Mouse (Mus musculus): ENCODE measurements around the gene Tmcc2.
A peak's percentile ranks its signal among the peaks of the same experiment; 100 is the strongest.

Gene Tmcc2

DNA sequence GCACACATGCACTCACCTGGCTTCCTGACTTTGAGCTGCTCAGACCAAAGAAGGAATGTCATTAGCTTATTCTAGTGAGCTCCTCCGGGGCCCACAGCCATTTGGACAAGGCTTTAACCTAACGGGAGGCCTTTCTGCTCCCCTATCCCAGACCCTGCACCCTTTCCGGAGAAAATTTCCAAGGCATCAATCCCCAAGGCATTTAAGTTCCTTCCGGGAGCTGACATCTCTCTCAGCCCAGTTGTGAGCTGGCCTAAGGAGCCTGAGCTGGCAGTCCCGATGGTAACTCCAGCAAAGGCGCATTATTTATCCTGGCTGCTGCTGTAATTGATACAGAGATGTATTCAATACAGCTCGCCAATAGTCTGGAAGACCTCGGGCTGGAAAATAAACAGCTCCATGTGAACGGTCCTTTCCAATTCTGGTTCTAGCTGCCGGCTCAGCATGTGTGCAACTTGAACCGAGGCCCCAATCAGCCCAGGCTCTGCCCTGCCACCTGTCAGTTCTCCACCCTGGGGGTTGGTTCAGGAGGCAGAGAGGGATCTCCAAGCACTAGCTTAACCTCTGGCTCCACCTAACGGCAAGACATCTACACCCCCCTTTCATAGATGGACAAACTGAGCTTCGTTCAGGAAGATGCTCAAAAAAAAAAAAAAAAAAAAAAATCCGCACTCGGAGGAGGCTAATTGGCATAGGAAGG, 1.0 kb downstream of the Tmcc2 start:
- peak; percentile 54 for DNase-seq (ENCODE audit: inconsistent ontology term)

DNA sequence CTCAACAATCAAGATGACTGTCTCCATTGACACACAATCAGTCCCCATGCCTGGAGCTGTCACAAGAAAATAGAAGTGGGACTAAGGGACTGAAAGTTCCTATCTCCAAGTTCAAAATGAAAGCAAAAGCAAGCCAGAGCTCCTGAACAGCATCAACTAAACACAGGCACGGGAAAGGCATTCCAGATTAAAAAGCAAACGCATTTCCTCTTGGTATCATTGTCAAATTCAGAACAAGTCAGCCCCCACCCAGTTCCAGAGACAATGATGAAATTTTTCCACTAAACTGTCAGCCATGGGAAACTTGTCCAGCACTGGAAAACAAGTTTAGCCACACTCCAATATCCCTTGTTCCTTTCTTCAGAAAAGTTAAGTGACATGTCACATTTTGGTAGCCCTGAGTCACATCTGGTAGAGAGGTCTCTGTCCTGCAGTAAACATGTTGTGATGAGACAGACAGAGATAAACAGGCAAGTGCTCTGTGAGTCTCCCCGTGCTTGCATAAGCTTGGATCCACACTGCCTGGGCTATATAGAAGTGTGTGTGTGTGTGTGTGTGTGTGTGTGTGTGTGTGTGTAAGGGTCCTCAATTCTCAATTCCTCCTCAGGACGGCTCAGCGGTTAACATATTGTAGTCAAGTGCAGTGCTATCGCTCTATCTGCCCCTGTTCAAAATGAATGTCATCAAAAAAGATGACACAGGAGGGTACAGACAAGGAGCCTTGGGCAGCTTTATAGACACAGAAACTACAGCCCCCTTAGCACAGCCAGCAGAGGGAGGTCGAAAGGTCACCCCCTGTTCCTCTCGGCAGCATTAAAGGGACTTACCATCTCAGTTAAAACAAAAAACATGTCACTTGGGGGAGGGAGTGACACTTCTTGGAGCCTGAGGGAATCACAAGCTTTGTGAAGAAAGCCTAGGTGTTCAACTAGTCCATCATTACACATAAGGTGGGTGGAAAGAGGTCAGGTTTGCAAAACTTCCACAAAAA, 2.0 kb downstream of the Tmcc2 start:
- DNase-seq (ENCODE audit: inconsistent ontology term) = no peak

DNA sequence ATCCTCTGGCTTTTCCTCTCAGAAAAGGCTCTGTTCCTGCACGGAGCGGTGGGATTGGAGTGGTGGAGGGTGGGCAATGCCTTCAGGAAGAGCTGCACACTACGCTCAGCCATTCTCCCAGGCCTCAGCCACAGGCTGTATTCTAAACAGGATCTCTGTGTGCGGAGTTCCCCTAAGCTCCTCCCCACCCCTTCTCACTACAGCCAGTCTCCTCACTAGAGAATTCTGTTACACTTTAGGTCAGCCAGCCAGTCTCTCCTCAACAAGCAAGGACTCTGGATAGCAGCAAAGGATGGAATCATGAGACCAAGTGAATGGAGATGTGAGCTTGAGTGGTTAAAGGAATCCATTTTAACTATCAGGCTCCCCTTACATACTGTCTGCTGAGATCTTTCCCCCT, 3.1 kb downstream of the Tmcc2 start:
- DNase-seq (ENCODE audit: inconsistent ontology term) = peak; percentile 50

DNA sequence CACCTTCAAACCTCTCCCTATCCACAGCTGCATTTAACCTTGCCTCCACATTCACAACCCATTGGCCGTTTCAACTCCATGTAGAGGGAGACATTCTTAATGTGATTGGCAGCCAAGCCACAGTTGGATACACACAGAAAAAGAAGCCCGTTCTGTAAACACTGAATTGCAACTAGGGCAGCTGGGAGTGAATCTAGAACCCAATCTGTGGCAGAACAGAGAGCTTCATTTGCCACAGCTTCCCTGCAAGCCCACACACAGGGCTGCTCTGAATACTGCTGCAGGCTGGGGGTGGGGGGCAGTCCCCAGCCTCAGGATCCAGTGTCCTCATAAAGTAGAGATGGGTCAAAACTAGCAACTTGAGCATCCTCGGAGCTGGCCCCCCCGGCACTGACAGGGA, 4.8 kb downstream of the Tmcc2 start:
- no peak for DNase-seq (ENCODE audit: inconsistent ontology term)

DNA sequence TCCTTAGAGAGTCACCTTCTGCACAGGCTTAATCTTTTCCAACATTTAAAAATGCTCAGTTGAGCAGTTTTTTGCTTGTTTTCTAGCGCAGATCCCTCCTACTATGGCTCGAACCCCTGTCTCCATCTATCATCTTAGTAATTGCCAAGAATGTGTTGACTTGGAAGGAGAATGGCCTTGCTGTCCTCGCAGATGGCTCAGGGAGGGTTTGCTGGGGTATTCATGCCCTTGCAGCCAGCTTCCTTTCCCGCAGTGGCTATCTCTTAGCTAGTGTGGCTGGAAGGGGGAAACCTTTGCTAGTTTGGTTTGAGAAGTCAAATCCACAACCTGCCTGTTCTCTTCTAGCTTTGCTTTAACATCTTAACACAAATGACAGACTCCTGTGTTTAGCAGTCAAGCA, 5.4 kb downstream of the Tmcc2 start:
- no peak for DNase-seq (ENCODE audit: inconsistent ontology term)

DNA sequence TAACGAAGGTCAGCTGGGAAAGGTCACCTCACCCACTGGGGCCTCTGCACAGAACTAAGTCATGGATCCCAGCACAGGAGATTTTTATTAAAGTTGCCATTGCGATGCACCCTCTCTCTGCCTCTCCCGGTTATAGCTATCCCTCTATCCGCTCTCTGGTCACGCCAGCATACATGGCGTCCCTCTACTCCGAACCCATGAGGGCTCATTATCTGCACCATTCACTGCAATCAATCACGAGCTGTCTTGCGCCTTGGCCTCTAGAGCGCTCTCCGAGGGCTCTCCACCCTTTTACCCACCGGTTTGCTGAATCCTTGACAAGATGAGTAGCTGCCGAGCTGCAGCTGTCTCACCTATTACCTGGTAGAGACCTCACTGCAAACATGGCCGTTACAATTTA, 5.8 kb downstream of the Tmcc2 start:
- no peak for DNase-seq (ENCODE audit: inconsistent ontology term)

DNA sequence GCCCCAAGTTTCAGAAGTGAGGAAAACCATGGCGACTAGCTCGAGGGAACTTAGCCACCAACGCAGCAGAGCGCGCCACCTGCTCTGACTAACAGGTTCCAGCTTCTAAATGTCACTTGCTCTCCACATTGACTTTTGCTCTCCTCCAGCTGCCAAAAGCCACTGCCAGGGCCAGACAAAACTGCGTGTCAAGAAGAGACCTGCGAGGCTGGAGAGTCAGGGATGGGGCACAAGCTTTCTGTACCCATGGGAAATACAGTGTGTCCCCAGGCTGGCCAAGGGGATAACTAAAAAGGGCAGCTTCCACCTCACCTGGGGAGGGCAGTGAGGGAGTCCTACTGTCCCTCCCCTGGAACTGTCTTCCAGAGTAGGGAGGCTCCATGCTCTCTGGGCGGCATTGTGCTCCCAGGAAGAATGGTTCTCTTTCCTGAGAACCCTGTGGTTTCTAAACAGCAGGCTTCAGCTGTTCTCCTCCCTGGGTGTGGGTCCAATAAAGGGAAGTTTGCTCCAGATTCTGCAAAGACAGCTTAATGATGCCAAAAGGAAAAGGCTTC, 7.0 kb downstream of the Tmcc2 start:
- no peak for DNase-seq (ENCODE audit: inconsistent ontology term)

DNA sequence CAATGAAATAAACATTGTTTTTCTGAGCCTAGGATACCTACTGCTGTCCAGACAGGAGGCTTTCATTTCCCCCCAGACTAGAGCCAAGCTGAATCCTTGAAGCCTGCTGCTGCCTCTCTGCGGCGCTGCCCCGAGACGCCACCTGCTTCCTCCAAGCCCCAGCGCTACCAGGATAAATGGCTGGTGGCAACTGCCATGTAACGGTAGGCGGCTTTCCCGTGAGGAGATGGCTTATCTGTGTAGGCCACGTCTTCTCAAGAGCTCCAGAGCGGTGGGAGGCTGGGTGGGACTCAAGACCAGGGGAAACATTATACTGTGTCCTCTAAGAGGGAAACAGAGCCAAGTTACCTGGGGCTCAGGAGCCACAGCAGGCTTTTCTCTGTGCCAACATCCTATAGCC, 9.2 kb downstream of the Tmcc2 start:
- no peak for DNase-seq (ENCODE audit: inconsistent ontology term)

DNA sequence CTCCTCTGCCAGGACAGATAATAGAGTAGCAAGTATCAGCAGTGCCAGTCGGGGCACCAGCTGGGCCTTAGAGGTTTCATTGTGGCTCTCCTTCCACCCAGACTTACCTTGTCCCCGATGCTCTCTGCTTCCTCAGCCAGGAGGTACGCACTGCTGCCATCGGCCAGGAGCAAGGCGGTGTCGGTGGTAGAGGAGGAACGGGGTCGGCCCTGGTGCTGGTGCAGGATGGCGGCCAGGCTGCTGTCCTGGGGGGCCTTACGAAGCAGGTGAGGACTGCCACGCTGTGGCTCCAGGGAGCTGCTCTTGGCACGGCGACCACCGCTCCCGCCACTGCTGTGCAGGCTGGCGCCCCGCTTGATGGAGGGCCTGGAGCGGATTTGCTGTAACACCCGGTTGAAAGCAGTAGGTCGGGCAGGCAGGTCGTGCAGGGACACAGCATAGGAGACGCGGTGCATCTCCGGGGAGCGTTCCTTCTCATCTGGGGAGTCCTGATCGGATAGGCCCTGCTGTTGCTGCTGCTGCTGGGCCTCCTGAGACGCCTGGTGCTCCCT, 10.5 kb downstream of the Tmcc2 start:
- DNase-seq (ENCODE audit: inconsistent ontology term) = no peak

DNA sequence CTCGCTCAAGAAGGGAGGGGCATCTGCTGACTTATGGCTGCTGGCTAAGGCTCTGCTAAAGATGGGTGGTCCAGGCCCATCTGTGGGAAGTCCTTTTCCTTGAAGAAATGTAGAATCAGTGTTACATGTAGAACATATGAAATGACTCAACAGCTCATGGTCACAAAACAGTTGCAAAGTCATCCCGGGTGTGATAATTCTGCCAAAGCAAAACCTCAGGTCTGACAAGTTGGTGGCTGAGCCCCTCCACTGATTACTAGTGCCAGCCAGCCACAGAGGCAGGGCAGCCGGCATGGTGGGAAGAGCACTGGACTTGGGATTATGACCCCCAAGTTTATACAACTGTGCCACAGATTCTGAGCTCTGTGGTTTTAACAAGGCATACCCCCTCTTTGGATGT, 13.3 kb downstream of the Tmcc2 start:
- DNase-seq (ENCODE audit: inconsistent ontology term) = no peak

DNA sequence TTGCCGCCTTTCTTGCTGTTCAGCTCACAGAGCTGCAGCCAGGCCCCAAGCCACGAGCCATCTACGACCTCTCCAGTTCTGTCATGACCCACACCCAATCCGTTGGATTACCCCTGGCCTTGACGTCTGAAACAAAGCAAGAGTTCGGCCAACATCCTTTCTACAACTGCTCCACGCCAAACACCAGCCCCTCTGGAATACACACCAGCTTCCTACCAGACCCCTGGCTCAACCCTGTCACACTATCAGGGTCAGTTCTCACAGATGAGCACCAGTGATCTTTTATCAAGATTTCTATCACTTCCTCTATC, 14.1 kb downstream of the Tmcc2 start:
- no peak for DNase-seq (ENCODE audit: inconsistent ontology term)

DNA sequence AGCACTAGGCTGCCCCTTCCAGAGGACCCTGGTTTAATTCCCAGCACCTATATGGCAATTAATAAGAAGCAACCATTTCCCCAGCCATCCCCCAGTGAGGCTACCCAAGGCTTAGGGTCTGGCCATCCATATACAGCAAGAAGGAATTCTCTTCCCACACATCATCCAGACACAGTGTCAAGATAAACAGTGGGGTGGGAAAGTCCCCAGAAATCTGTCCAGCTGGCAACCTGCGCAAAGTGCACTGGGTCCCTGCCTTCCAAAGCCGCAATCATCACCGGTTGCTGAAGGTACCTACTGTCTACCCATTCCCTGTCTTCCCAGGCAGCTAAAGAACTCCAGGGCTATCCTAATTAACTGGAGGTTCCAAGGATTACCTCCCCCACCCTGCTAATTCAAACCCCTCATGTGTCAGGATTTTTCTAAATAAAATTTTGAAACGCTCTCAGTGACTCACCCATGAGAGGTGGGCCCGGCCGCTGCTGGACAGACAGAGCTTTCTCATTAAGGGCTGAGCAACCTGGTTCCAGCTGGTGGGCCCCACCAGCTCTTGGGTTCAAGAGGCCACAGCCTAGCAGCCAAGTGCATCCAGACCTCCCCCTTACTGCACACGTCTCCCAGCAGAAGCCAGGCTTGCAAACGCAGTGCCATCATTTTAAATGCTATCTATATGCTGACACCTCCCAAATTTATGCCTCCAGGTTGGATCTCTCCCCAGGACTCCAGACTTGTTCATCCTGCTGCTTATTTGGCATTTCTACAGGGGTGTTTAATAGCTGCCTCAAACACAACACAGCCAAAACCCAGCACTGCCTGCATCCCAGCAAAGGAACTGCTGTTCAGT, 14.6 kb downstream of the Tmcc2 start:
- peak; percentile 51 for DNase-seq (ENCODE audit: inconsistent ontology term)

DNA sequence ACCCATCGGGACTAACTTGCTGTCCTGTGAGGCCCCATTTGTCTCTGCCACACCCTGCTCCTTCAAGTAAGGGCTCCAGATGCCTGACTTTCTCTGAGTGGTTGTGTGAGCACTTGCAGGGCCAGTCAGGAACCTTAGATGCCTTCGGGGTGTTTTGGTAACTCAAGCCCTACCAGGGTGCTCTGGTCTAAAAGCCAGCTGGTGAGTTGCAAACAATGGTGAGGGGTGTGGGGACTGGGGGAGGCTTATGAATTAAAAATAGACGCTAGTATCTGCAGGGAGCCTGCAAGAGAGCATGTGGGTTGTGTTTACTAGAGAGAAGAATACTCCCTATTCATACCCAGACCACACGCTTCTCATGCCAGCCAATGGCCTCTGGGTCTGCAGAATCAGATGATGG, 15.8 kb downstream of the Tmcc2 start:
- DNase-seq (ENCODE audit: inconsistent ontology term) = peak; percentile 73

DNA sequence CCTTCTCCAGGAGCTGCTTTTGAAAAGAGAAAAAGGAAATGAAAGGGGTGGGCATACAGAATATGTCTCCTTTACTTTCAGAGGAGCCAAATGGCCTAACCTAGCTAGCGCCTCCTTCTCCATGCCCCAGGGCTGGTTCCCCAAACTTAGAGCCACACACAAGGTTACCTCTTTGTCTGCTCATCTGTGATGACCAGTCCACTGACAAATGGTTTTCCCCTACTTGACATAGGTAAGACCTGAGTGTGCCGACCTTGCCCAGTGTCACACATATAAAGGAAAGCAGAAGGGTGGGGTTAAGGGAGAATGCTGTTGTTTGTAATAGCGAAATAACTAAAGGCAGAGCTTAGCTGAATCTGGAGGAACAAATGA, 16.2 kb downstream of the Tmcc2 start:
- DNase-seq (ENCODE audit: inconsistent ontology term) = no peak

DNA sequence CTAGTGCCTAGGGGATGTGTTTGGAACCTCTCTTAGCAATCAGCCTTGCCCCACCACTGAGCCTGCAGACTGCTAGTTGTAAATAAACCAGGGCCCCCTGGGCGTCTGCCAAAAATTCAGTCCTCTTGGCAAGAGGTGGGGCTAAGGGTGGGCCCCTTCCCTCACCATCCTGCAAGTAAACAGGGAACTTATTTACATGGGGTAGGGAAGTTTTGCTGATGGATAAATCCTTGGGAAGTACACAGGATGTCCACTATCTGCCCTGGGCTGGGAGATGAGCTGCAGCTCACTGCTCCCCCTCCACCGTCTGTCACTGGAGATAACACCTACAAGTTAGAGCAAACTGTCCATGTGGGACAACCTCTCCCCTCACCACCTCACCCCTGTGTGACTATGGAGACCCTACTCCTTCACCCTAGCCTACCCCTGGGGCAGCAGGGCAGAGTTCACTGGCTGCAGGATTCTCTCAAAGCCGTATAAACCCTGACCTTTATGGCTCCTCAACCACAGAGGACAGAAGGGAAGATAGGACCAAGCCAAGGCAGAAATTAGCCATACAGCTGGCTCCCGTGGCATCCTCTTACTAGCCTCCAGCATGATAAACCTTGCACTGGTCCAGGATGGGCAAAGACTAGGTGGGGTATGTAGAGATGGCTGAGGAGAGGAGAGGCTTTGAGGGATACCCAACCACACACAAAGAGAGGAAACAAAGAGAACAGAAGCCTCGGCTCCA, 16.8 kb downstream of the Tmcc2 start:
- DNase-seq (ENCODE audit: inconsistent ontology term) = peak; percentile 49

DNA sequence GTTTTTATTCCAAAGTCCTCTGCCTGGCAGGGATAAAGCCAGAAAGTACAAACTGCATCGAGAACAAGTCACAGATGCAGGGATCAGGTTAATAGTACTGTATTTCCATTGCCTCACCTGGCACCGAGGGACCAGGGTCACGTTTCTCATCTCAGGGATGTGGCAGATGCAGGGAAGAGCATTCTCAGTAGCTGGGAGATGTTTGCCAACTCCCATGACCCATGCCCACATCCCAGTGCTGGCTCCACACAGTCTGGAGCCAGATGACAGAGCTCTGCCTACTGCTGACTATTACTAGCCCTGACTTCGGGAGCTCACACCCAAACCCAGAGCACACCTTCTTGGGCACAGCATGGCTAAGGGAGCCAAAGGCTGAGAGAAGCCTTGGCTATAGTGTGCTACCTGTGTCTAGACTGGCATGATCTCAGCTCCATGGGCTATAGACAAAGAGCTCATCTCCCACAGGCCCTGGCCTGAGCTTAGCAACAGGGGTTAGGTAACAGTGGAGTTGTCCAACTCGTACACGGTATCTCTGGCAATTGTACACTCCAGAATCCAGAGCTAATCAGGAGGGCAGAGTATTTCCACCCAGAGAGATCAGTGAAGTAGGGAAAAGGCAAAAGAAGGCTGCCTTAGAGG, 18.1 kb downstream of the Tmcc2 start:
- DNase-seq (ENCODE audit: inconsistent ontology term) = no peak

DNA sequence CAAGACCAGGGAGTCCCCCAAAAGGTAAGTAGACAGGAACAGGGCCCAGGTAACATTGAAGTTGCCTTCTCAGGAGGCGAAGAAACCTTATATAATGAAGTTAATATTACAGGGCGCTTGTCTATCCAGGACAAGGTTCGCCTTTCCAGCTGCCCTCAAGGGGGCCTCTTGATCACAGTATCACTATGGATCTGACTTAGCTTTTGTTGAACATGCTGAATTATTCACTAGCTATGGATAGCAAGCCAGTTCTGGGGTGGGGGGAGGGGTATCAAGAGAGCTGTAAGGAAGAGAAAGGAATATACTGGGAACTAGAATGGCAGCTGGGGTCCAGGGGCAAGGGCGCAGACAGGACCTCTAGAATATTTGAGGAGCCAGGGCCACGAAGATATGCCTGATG, 18.7 kb downstream of the Tmcc2 start:
- no peak for DNase-seq (ENCODE audit: inconsistent ontology term)

DNA sequence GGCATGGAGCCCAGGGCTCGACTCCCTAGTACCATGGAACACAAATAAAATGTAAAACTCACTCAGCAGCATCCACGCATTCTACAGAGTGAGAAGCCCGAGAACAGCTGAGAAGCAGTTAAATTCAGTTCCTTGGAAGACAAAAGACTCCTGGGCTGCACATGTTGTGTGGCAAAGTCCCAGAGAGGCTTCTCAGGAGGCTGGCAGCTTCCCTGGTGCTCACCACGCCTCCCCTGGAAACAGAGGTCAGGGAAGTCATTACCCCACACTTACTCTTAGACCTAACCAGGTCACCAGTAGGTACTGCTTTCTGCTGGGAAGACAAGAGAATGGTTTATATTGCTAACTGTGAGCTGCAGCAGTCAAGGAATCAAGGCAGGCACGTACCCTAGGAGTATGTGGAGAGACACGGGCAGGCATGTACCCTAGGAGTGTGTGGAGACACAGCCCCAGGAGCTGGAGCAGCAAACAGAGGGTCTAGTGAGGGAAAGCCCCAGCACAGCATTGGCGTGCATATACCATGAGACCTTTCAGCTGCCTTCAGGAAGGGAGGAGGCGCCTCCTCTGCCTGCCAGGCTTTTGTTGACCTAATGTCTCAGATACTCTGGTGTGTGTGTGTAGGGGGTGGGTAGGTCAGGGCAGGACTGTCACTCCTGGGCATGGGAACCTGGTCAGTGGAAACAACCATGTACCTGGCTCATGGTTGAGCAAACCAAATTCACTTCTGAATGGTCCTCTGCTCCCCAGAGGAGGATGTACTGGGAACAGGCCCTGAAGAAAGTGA, 19.6 kb downstream of the Tmcc2 start:
- no peak for DNase-seq (ENCODE audit: inconsistent ontology term)

DNA sequence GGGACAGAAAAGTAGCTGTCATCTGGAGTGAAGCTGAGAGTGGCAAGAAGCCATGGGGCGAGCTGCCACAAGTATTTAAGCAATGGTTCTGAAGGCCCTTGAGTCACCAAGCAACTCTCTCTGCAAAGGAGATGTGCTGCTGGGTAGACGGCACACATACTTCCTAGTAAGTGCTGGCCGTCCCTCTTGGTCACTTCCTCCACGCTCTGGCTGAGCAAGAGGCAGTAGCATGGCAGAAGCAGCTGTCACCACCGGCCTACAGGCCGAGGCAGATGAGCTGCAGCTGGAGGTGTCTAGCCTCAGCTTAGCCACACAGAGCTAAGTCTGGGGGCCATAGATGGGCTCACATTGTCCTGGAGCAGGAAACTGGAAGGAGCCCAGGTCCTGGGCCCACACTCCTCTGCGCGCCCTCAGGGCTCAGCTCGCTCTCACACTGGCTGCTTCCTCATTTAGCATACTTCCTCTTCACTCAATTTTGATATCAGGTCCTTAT, 20.4 kb downstream of the Tmcc2 start:
- no peak for DNase-seq (ENCODE audit: inconsistent ontology term)

Measured in Muller cell, postnatal 12 days (primary cell).